Mouse (Mus musculus) embryonic facial prominence, embryonic 11.5 days (tissue): Measurements from ENCODE around the gene Chn2. TPM values are rescaled to one million over a fixed set of nuclear protein-coding genes. Genes with fewer than 3 reads are reported as not detected.

Experiments used
- ATAC-seq: fragments of 200-750 bp; cut with Nextera tagmentation; replicated peaks from 2 replicates; pipeline ENCODE4 v1.8.0; 2017; ENCODE audit warnings: low read depth; ENCODE audit not compliant: insufficient number of reproducible peaks, low FRiP score, low TSS enrichment
- DNase-seq: peaks from one replicate; pipeline ENCODE4 v3.0.0-alpha.2; 2015; ENCODE audit warnings: low spot score
- H3K27ac ChIP-seq: fragments of 300-500 bp; sonication (generic); replicated peaks from 2 replicates; pipeline ENCODE4 v1.5.1; 2014; ENCODE audit warnings: mild to moderate bottlenecking, low read depth, low read length, control low read depth
- H3K27me3 ChIP-seq: fragments of 300-500 bp; sonication (generic); 2 replicates; pipeline ENCODE4 v1.6.1; 2014; ENCODE audit warnings: mild to moderate bottlenecking, low read length, moderate library complexity, mixed read lengths; ENCODE audit not compliant: control insufficient read depth, insufficient read depth
- H3K36me3 ChIP-seq: fragments of 300-500 bp; sonication (generic); replicated peaks from 2 replicates; pipeline ENCODE4 v1.6.1; 2014; ENCODE audit warnings: low read depth, mild to moderate bottlenecking, low read length, moderate library complexity, mixed read lengths; ENCODE audit not compliant: control insufficient read depth, insufficient read depth
- H3K4me1 ChIP-seq: fragments of 300-500 bp; sonication (generic); 2 replicates; pipeline ENCODE4 v1.6.1; 2014; ENCODE audit warnings: low read length, mixed read lengths; ENCODE audit not compliant: control insufficient read depth, insufficient read depth
- H3K4me2 ChIP-seq: fragments of 300-500 bp; sonication (generic); 2 replicates; pipeline ENCODE4 v1.6.1; 2014; ENCODE audit warnings: low read depth, mild to moderate bottlenecking, control low read depth, low read length, moderate library complexity
- H3K4me3 ChIP-seq: fragments of 300-500 bp; sonication (generic); 2 replicates; pipeline ENCODE4 v1.5.1; 2014; ENCODE audit warnings: low read depth, low read length, control low read depth
- H3K9ac ChIP-seq: fragments of 300-500 bp; sonication (generic); replicated peaks from 2 replicates; pipeline ENCODE4 v1.6.1; 2014; ENCODE audit warnings: mild to moderate bottlenecking, control low read depth, low read length
- H3K9me3 ChIP-seq: fragments of 300-500 bp; sonication (generic); replicated peaks from 2 replicates; pipeline ENCODE4 v1.6.1; 2016; ENCODE audit warnings: mild to moderate bottlenecking, low read length, inconsistent platforms, mixed read lengths; ENCODE audit not compliant: control insufficient read depth
- whole genome bisulfite sequencing: fragments of 180-500 bp; shearing (Covaris S2); extraction: QIAGEN DNeasy Blood & Tissue Kit; methylation state at CpG from one replicate; pipeline ENCODE4 v1.1.7; 2014; 5-methylcytosine and 5-hydroxymethylcytosine counted together
- polyA plus RNA-seq: library from polyadenylated mRNA; unstranded; fragments of >200 nt; fragmentation: Nextera tagmentation; extraction: Ambion mirVana; gene quantifications from 2 replicates; pipeline ENCODE4 v1.2.1, GENCODE M21; 2014

Gene Chn2
- polyA plus RNA-seq, 1 experiment from 2014 or later: 14.0 TPM

GRCm38 (mm10) chr6:54253206-54253605 lies 213.9 kb downstream of the Chn2 start:
- no peaks in the 10 kb centered on the region; the same call in 1 of the 2 replicates for H3K4me1 ChIP-seq
- no peak for DNase-seq
- ATAC-seq: no peak
- no peaks in the 10 kb centered on the region for H3K9me3 ChIP-seq
- 61% methylated on average over 5 of the region's 5 CpGs for WGBS
- H3K4me2 ChIP-seq: no peak overlapping the region
- H3K36me3 ChIP-seq: no peaks in the 10 kb centered on the region
- H3K4me3 ChIP-seq: no peak overlapping the region
- no peak overlapping the region for H3K27ac ChIP-seq
- H3K9ac ChIP-seq: no peak overlapping the region
- no peaks in the 10 kb centered on the region for H3K27me3 ChIP-seq

GRCm38 (mm10) chr6:54253881-54254280 lies 214.5 kb downstream of the Chn2 start:
- H3K36me3 ChIP-seq: no peaks in the 10 kb centered on the region
- H3K4me1 ChIP-seq: no peaks in the 10 kb centered on the region; the same call in 1 of the 2 replicates
- H3K9me3 ChIP-seq: no peaks in the 10 kb centered on the region
- no peak overlapping the region for H3K4me3 ChIP-seq
- ATAC-seq: no peak
- WGBS: 61% methylated on average over 7 of the region's 7 CpGs
- H3K4me2 ChIP-seq: no peak overlapping the region
- no peak overlapping the region for H3K27ac ChIP-seq
- no peaks in the 10 kb centered on the region for H3K27me3 ChIP-seq
- no peak overlapping the region for H3K9ac ChIP-seq
- no peak for DNase-seq

GRCm38 (mm10) chr6:54254759-54255158 lies 215.4 kb downstream of the Chn2 start:
- Histone ChIP-seq H3K9me3 (no peaks in the 10 kb centered on the region), H3K4me2 (no peak overlapping the region), H3K27ac (no peak overlapping the region), H3K9ac (no peak overlapping the region), H3K4me1 (no peaks in the 10 kb centered on the region), H3K27me3 (no peaks in the 10 kb centered on the region), H3K4me3 (no peak overlapping the region), H3K36me3 (no peaks in the 10 kb centered on the region)
- ATAC-seq (no peak), DNase-seq (no peak)
- WGBS: 60% methylated on average over 6 of the region's 6 CpGs

- 33% methylated on average over 11 of the region's 11 CpGs for WGBS
- no peaks in the 10 kb centered on the region for H3K9me3 ChIP-seq
- no peak overlapping the region for H3K4me3 ChIP-seq
- no peaks in the 10 kb centered on the region for H3K4me1 ChIP-seq
- H3K9ac ChIP-seq: no peak overlapping the region
- DNase-seq: no peak
- no peak overlapping the region for H3K4me2 ChIP-seq
- no peak overlapping the region for H3K27ac ChIP-seq
- H3K27me3 ChIP-seq: no peaks in the 10 kb centered on the region
- ATAC-seq: 0 out of 2 replicates have a peak, but pooled peaks have one; percentile 26
- no peaks in the 10 kb centered on the region for H3K36me3 ChIP-seq
Observed at GRCm38 (mm10) chr6:54255321-54255720, 216.0 kb downstream of the Chn2 start.

GRCm38 (mm10) chr6:54256397-54256796 lies 217.0 kb downstream of the Chn2 start:
- Histone ChIP-seq H3K36me3 (no peaks in the 10 kb centered on the region), H3K27ac (no peak overlapping the region), H3K9ac (no peak overlapping the region), H3K4me3 (no peak overlapping the region), H3K4me2 (no peak overlapping the region), H3K27me3 (no peaks in the 10 kb centered on the region), H3K4me1 (no peaks in the 10 kb centered on the region), H3K9me3 (no peaks in the 10 kb centered on the region)
- DNase-seq (no peak), ATAC-seq (no peak)
- WGBS: 56% methylated on average over 10 of the region's 10 CpGs

- WGBS: 82% methylated on average over 3 of the region's 3 CpGs
- ATAC-seq (no peak), DNase-seq (no peak)
- H3K36me3 ChIP-seq: no peaks in the 10 kb centered on the region
- H3K27ac ChIP-seq: no peak overlapping the region
- H3K4me3 ChIP-seq: no peak overlapping the region
- H3K9ac ChIP-seq: no peak overlapping the region
- H3K4me2 ChIP-seq: no peak overlapping the region
- no peaks in the 10 kb centered on the region for H3K27me3 ChIP-seq
- no peaks in the 10 kb centered on the region for H3K4me1 ChIP-seq
- H3K9me3 ChIP-seq: no peaks in the 10 kb centered on the region
Observed at GRCm38 (mm10) chr6:54257552-54257951, 218.2 kb downstream of the Chn2 start.

- Histone ChIP-seq H3K9me3 (no peaks in the 10 kb centered on the region), H3K36me3 (no peaks in the 10 kb centered on the region), H3K9ac (no peak overlapping the region), H3K4me1 (no peaks in the 10 kb centered on the region), H3K4me3 (no peak overlapping the region), H3K27me3 (no peaks in the 10 kb centered on the region), H3K4me2 (no peak overlapping the region), H3K27ac (no peak overlapping the region)
- WGBS: 83% methylated on average over 5 of the region's 5 CpGs
- DNase-seq (no peak), ATAC-seq (no peak)
Observed at GRCm38 (mm10) chr6:54258462-54258861, 219.1 kb downstream of the Chn2 start.

- no peak for ATAC-seq
- Histone ChIP-seq H3K36me3 (no peaks in the 10 kb centered on the region), H3K27ac (no peak overlapping the region), H3K4me3 (no peak overlapping the region), H3K4me2 (no peak overlapping the region), H3K4me1 (no peaks in the 10 kb centered on the region; the same call in 1 of the 2 replicates), H3K9ac (no peak overlapping the region), H3K9me3 (no peaks in the 10 kb centered on the region), H3K27me3 (no peaks in the 10 kb centered on the region)
- 51% methylated on average over 2 of the region's 2 CpGs for WGBS
- DNase-seq: peak; percentile 41
Observed at GRCm38 (mm10) chr6:54262732-54263131, 223.4 kb downstream of the Chn2 start.
